Mouse (Mus musculus): ENCODE measurements at regions not wholly inside any gene's neighbourhood (a gene's known extent, or its start where the extent isn't known, plus 50 kb on each side); places are given as distances from the start of the nearest gene placed in this dataset.

GRCm38 (mm10) chr3:102357062-102357610, 112.6 kb upstream of the Ngf start:
- TF ChIP-seq ZNF384 (IDR thresholded peaks at IDR 0.05; ENCODE audit: low read depth, low read length) (no peak), HCFC1 (IDR thresholded peaks at IDR 0.05; ENCODE audit: borderline replicate concordance, insufficient read depth, low read length) (no peak), ZC3H11A (IDR thresholded peaks at IDR 0.05; ENCODE audit: borderline replicate concordance, low read depth, low read length) (no peak)

Measured in ES-E14 (cell line).